ENCODE assay signal across 8 mouse cellular contexts in genomic region chr4:155368684-155369083, GRCm38 (mm10). TPM values are rescaled to one million over a fixed set of nuclear protein-coding genes. Genes with fewer than 3 reads are reported as not detected.
DNase-seq lines count a peak whose midpoint lies in the region.

No protein-coding gene starts in this region.

- peak; percentile 73 for DNase-seq in 3T3-L1 (ENCODE audit: low read depth, low spot score)
- DNase-seq in ES-CJ7 (ENCODE audit: low read depth, low spot score) = peak; percentile 77
- DNase-seq in cerebellum, adult 18-20 months = peak; percentile 95
- peak; percentile 70 for DNase-seq in gastrocnemius, adult 18-20 months (ENCODE audit: low spot score)
- peak; percentile 81 for DNase-seq in layer of hippocampus, adult 11-12 months (ENCODE audit: low spot score)
- peak; percentile 80 for DNase-seq in lung, postnatal 10 days
- DNase-seq in right cerebral cortex, postnatal 4 days = peak; percentile 86
- DNase-seq in yolk sac, embryonic 10.5 days (ENCODE audit: low spot score) = peak; percentile 48

RNA-seq across cellular contexts. Expression of gene Prkcz, which starts 7.5 kb away (rescaled TPM):
- 1 to 10 TPM; 3.1 to 3.8 TPM for total RNA-seq in gastrocnemius, adult 18-20 months (2021)

RNA-seq across cellular contexts. Expression of gene Gabrd, which starts 29.2 kb away (rescaled TPM):
- total RNA-seq in gastrocnemius, adult 18-20 months (2021) = under 1 TPM; 0.50 to 0.81 TPM

RNA-seq across cellular contexts. Expression of gene Cfap74, which starts 40.3 kb away (rescaled TPM):
- under 1 TPM; 0.55 to 0.66 TPM for total RNA-seq in gastrocnemius, adult 18-20 months (2021)

Comparison
In these comparisons a context has a peak if more than half of its experiments do, and no peak if none do; other contexts are left out.
1. Peak in every context shown above with its lines: DNase-seq.